Mouse (Mus musculus): ENCODE results near the gene Ifrd2. TPM values are rescaled to one million over a fixed set of nuclear protein-coding genes. Genes with fewer than 3 reads are reported as not detected.

Gene Ifrd2
- total and polyA plus RNA-seq, 3 experiments: 147 to 292 TPM; not detected in 1

DNA sequence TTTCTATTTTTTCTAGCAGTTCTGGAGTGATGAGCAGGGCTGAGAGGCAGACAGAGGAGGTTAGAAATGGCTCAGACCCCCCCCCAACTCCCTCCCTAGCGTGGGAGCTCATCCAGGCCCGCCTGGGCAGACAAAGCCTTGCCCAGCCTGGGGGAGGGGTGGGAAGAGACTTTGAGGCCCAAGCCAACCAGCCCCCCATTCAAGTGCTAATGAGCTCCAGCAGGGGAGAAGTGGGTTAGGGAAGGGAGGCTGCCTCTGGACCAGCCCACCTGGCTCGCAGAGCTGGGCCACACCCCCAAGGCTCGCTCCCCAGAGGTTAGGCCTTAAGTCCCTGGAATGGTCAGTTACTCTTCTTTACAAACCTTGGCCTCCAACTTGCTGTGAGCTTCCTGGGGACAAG, 43.1 kb downstream of the Ifrd2 start:
- H3K4me3 ChIP-seq (ENCODE audit: control insufficient read depth in 1 of 2, insufficient read depth in 1 of 2, low read depth in 2 of 2, low read length in 2 of 2): no peak overlapping the region
- peaks cover 5 to 22% of the 10 kb centered on the region in 2 experiments; a peak in 3 of 4 replicates for H3K4me1 ChIP-seq (ENCODE audit: control insufficient read depth in 1 of 2, insufficient read depth in 2 of 2, low read length in 2 of 2)
- no peak for TF ChIP-seq ZMIZ1 (IDR thresholded peaks at IDR 0.05; ENCODE audit: low read depth, low read length)
- no peak for TF ChIP-seq RCOR1 (IDR thresholded peaks at IDR 0.05; ENCODE audit: low read depth, low read length)
- no peak for TF ChIP-seq MAX (IDR thresholded peaks at IDR 0.05; ENCODE audit: low read length)
- no peak for TF ChIP-seq POLR2AphosphoS2 (IDR thresholded peaks at IDR 0.05; ENCODE audit: low read length)
- no peak for TF ChIP-seq GATA1 (IDR thresholded peaks at IDR 0.05; ENCODE audit: low read depth, low read length)
- no peak for TF ChIP-seq USF1 (IDR thresholded peaks at IDR 0.05; ENCODE audit: low read depth, low read length)
- no peak for TF ChIP-seq CHD1 (IDR thresholded peaks at IDR 0.05; ENCODE audit: low read depth, low read length)
- TF ChIP-seq HCFC1 (IDR thresholded peaks at IDR 0.05; ENCODE audit: low read depth, low read length): no peak
- TF ChIP-seq ZNF384 (IDR thresholded peaks at IDR 0.05; ENCODE audit: low read depth, low read length): no peak
- TF ChIP-seq POLR2AphosphoS5 (IDR thresholded peaks at IDR 0.05; ENCODE audit: borderline replicate concordance, low read depth, low read length): no peak
- no peak for TF ChIP-seq RAD21 (IDR thresholded peaks at IDR 0.05; ENCODE audit: low read depth, low read length)
- no peak for TF ChIP-seq ELF1 (IDR thresholded peaks at IDR 0.05; ENCODE audit: low read depth, low read length)
- TF ChIP-seq GABPA (IDR thresholded peaks at IDR 0.05; ENCODE audit: low read depth, low read length): no peak
- TF ChIP-seq POLR2A (IDR thresholded peaks at IDR 0.05; ENCODE audit: control insufficient read depth in 1 of 2, insufficient read depth in 1 of 2, low read depth in 1 of 2, low read length in 2 of 2, poor library complexity in 1 of 2): no peak
- TF ChIP-seq MYB (IDR thresholded peaks at IDR 0.05; ENCODE audit: low read depth, low read length): no peak
- no peak for TF ChIP-seq SIN3A (IDR thresholded peaks at IDR 0.05; ENCODE audit: low read length)
- no peak for TF ChIP-seq MAFK (IDR thresholded peaks at IDR 0.05; ENCODE audit: borderline replicate concordance, low read depth, low read length)
- TF ChIP-seq BHLHE40 (IDR thresholded peaks at IDR 0.05; ENCODE audit: borderline replicate concordance, low read depth, low read length): no peak
- no peak for TF ChIP-seq TBP (IDR thresholded peaks at IDR 0.05; ENCODE audit: low read depth, low read length)
- no peak for TF ChIP-seq UBTF (IDR thresholded peaks at IDR 0.05; ENCODE audit: borderline replicate concordance, insufficient read depth, low read depth, low read length)
- peaks cover 67% of the 10 kb centered on the region for H3K79me2 ChIP-seq (ENCODE audit: control insufficient read depth, insufficient read depth, low read length, poor library complexity)
- no peak overlapping the region for H3K9ac ChIP-seq (ENCODE audit: control insufficient read depth, low read depth, low read length, poor library complexity, severe bottlenecking)
- no peak for DNase-seq (ENCODE audit: low read depth, low spot score)
- H3K9me3 ChIP-seq (replicated peaks; ENCODE audit: insufficient read depth, low read length): no peaks in the 10 kb centered on the region
- peaks cover 0 to 16% of the 10 kb centered on the region in 2 experiments; a peak in 2 of 4 replicates for H3K36me3 ChIP-seq (ENCODE audit: control insufficient read depth in 1 of 2, insufficient read depth in 2 of 2, low read length in 2 of 2)
- no peak overlapping the region for H3K27ac ChIP-seq (ENCODE audit: control insufficient read depth, low read depth, low read length)
- no peaks in the 10 kb centered on the region for H3K27me3 ChIP-seq (ENCODE audit: control insufficient read depth in 1 of 2, insufficient read depth in 2 of 2, low read length in 2 of 2)

- no peak for DNase-seq (ENCODE audit: low read depth, low spot score)
- Histone ChIP-seq H3K9me3 (replicated peaks; ENCODE audit: insufficient read depth, low read length) (no peaks in the 10 kb centered on the region), H3K4me3 (ENCODE audit: control insufficient read depth in 1 of 2, insufficient read depth in 1 of 2, low read depth in 2 of 2, low read length in 2 of 2) (no peak overlapping the region), H3K9ac (ENCODE audit: control insufficient read depth, low read depth, low read length, poor library complexity, severe bottlenecking) (no peak overlapping the region), H3K79me2 (ENCODE audit: control insufficient read depth, insufficient read depth, low read length, poor library complexity) (peaks cover 65% of the 10 kb centered on the region), H3K4me1 (ENCODE audit: control insufficient read depth in 1 of 2, insufficient read depth in 2 of 2, low read length in 2 of 2) (peaks cover 5 to 27% of the 10 kb centered on the region in 2 experiments; a peak in 3 of 4 replicates), H3K27me3 (ENCODE audit: control insufficient read depth in 1 of 2, insufficient read depth in 2 of 2, low read length in 2 of 2) (no peaks in the 10 kb centered on the region), H3K36me3 (ENCODE audit: control insufficient read depth in 1 of 2, insufficient read depth in 2 of 2, low read length in 2 of 2) (peaks cover 0 to 19% of the 10 kb centered on the region in 2 experiments; a peak in 2 of 4 replicates), H3K27ac (ENCODE audit: control insufficient read depth, low read depth, low read length) (no peak overlapping the region)
- TF ChIP-seq ZC3H11A (IDR thresholded peaks at IDR 0.05; ENCODE audit: low read depth, low read length) (no peak), MXI1 (IDR thresholded peaks at IDR 0.05; ENCODE audit: low read depth, low read length) (no peak), MYC (IDR thresholded peaks at IDR 0.05; ENCODE audit: low read depth, low read length) (no peak), MYB (IDR thresholded peaks at IDR 0.05; ENCODE audit: low read depth, low read length) (no peak), ETS1 (IDR thresholded peaks at IDR 0.05; ENCODE audit: low read depth, low read length) (no peak), MAX (IDR thresholded peaks at IDR 0.05; ENCODE audit: low read length) (no peak), ZMIZ1 (IDR thresholded peaks at IDR 0.05; ENCODE audit: low read depth, low read length) (no peak), POLR2AphosphoS2 (IDR thresholded peaks at IDR 0.05; ENCODE audit: low read length) (no peak)
Observed at GRCm38 (mm10) chr9:107631311-107631826, 43.9 kb downstream of the Ifrd2 start.

Data from MEL (cell line).